Mouse (Mus musculus) spleen, adult 2 months (tissue): ENCODE results near the gene Lrrn3. TPM values are rescaled to one million over a fixed set of nuclear protein-coding genes. Genes with fewer than 3 reads are reported as not detected.

Source experiments
- DNase-seq, 2 experiments: peaks; one replicate each; pipeline versions ENCODE4 v3.0.0 to v3.0.0-alpha.2; 2012 to 2021; ENCODE audit warnings: low spot score in 2 of 2, low read depth in 1 of 2
- H3K27ac ChIP-seq: fragments of 200-500 bp; 2 replicates; pipeline ENCODE4 v1.5.1; 2012; ENCODE audit warnings: low read length, inconsistent platforms; ENCODE audit not compliant: insufficient read depth
- H3K27me3 ChIP-seq: fragments of 200-500 bp; 2 replicates; pipeline ENCODE4 v1.6.1; 2012; ENCODE audit warnings: mild to moderate bottlenecking, moderate library complexity, low read length, inconsistent platforms; ENCODE audit not compliant: control insufficient read depth, insufficient read depth
- H3K36me3 ChIP-seq: fragments of 200-500 bp; 2 replicates; pipeline ENCODE4 v1.6.1; 2012; ENCODE audit warnings: mild to moderate bottlenecking, low read length, inconsistent platforms; ENCODE audit not compliant: control insufficient read depth, insufficient read depth
- H3K4me1 ChIP-seq: fragments of 200-500 bp; 2 replicates; pipeline ENCODE4 v1.6.1; 2011; ENCODE audit warnings: inconsistent platforms; ENCODE audit not compliant: control insufficient read depth, insufficient read depth, insufficient read length
- H3K4me3 ChIP-seq: fragments of 200-500 bp; 2 replicates; pipeline ENCODE4 v1.5.1; 2011; ENCODE audit warnings: mild to moderate bottlenecking, inconsistent platforms; ENCODE audit not compliant: insufficient read depth, insufficient read length; ENCODE audit errors: extremely low read depth
- CTCF ChIP-seq: fragments of 200-500 bp; IDR thresholded peaks from 2 replicates; pipeline ENCODE4 v1.5.1; 2011; ENCODE audit warnings: mild to moderate bottlenecking, inconsistent platforms; ENCODE audit not compliant: insufficient read depth, insufficient read length, insufficient replicate concordance; ENCODE audit errors: extremely low read depth
- POLR2A ChIP-seq: fragments of 200-500 bp; IDR thresholded peaks from 2 replicates; pipeline ENCODE4 v1.6.1; 2011; ENCODE audit warnings: low read depth, low read length, inconsistent platforms
- WGBS: fragments of 180-500 bp; shearing (Covaris S2); methylation state at CpG from one replicate; pipeline ENCODE4 v1.1.7; 2018; 5-methylcytosine and 5-hydroxymethylcytosine counted together
- polyA plus RNA-seq: library from polyadenylated mRNA; depleted of rRNA; stranded (reverse); fragments of >200 nt; gene quantifications from 2 replicates; pipeline ENCODE4 v1.2.3, GENCODE M21; 2012

Gene Lrrn3
- polyA plus RNA-seq, 1 experiment, result 0.48 TPM

GRCm38 (mm10) chr12:41483593-41484451 lies 2.4 kb downstream of the Lrrn3 start:
- no peak for DNase-seq
- Histone ChIP-seq H3K27ac (no peak overlapping the region), H3K27me3 (peaks cover 2% of the 10 kb centered on the region; the same call in 1 of the 2 replicates), H3K4me3 (peak overlapping the region; percentile 17; the same call in 1 of the 2 replicates), H3K36me3 (no peaks in the 10 kb centered on the region), H3K4me1 (no peaks in the 10 kb centered on the region)
- TF ChIP-seq CTCF (no peak), POLR2A (no peak)
- 10% methylated on average over 23 of the region's 23 CpGs for WGBS

GRCm38 (mm10) chr12:41483091-41483592 lies 3.1 kb downstream of the Lrrn3 start:
- no peak for DNase-seq
- no peak overlapping the region for H3K27ac ChIP-seq
- H3K4me1 ChIP-seq, result no peaks in the 10 kb centered on the region
- no peak overlapping the region for H3K4me3 ChIP-seq
- peaks cover 2% of the 10 kb centered on the region; the same call in 1 of the 2 replicates for H3K27me3 ChIP-seq
- TF ChIP-seq CTCF (no peak), POLR2A (no peak)
- no peaks in the 10 kb centered on the region for H3K36me3 ChIP-seq
- 82% methylated on average over 5 of the region's 5 CpGs for WGBS

GRCm38 (mm10) chr12:41481486-41481885 lies 4.7 kb downstream of the Lrrn3 start:
- no peak for DNase-seq
- 65% methylated on average over 2 of the region's 2 CpGs for WGBS

GRCm38 (mm10) chr12:41469096-41469801 lies 17.0 kb downstream of the Lrrn3 start:
- no peak for DNase-seq
- Histone ChIP-seq H3K27ac (no peak overlapping the region), H3K4me3 (no peak overlapping the region), H3K36me3 (no peaks in the 10 kb centered on the region), H3K4me1 (no peaks in the 10 kb centered on the region), H3K27me3 (no peaks in the 10 kb centered on the region)
- TF ChIP-seq CTCF (no peak), POLR2A (no peak)
- 81% methylated on average over 6 of the region's 6 CpGs for WGBS

More at GRCm38 (mm10) chr12:41481486-41481885, 4.7 kb downstream of the Lrrn3 start:
- Histone ChIP-seq H3K4me1 (no peaks in the 10 kb centered on the region), H3K27ac (no peak overlapping the region), H3K27me3 (peaks cover 2% of the 10 kb centered on the region; the same call in 1 of the 2 replicates), H3K36me3 (no peaks in the 10 kb centered on the region), H3K4me3 (no peak overlapping the region)
- TF ChIP-seq CTCF (no peak), POLR2A (no peak)

GRCm38 (mm10) chr12:41468374-41468991 lies 17.7 kb downstream of the Lrrn3 start:
- no peak for TF ChIP-seq CTCF
- no peak for TF ChIP-seq POLR2A
- H3K4me3 ChIP-seq, result no peak overlapping the region
- H3K27me3 ChIP-seq, result no peaks in the 10 kb centered on the region
- no peaks in the 10 kb centered on the region for H3K4me1 ChIP-seq
- H3K27ac ChIP-seq, result no peak overlapping the region
- no peak for DNase-seq
- 92% methylated on average over 3 of the region's 3 CpGs for WGBS
- no peaks in the 10 kb centered on the region for H3K36me3 ChIP-seq

GRCm38 (mm10) chr12:41438446-41438845 lies 47.8 kb downstream of the Lrrn3 start:
- no peak overlapping the region for H3K4me3 ChIP-seq
- no peaks in the 10 kb centered on the region for H3K4me1 ChIP-seq
- H3K27me3 ChIP-seq, result no peaks in the 10 kb centered on the region
- H3K27ac ChIP-seq, result no peak overlapping the region
- 44% methylated on average over 4 of the region's 4 CpGs for WGBS
- DNase-seq, result no peak
- no peaks in the 10 kb centered on the region for H3K36me3 ChIP-seq
- TF ChIP-seq POLR2A, result no peak
- no peak for TF ChIP-seq CTCF
